Mouse (Mus musculus): ENCODE data around the gene Ttc7b.

The Ttc7b gene

GRCm38 (mm10) chr12:100343554-100343953 is 177.1 kb downstream of the Ttc7b start:
- DNase-seq (ENCODE audit: low read depth in 1 of 2, low spot score in 2 of 2) = no peak

DNA sequence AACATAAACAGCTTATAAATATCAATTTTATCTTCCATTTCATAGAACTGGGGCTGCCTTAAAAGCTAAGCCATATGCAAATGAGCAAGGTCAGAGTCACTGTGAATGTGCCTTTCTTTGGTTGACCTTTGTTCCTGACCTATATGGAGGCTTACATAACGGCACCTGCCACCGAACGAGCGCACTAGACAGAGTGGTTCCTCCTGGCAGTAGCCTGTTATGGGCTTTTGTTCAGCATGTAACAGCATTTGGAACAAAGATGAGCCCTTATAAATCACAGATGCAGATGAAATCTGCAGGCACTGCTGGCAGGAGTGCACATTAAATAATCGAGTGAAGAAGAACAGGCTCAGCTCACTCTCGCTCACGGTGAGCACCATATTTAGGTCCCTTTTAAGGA is 179.0 kb downstream of the Ttc7b start:
- DNase-seq (ENCODE audit: low read depth in 1 of 2, low spot score in 2 of 2) = no peak

DNA sequence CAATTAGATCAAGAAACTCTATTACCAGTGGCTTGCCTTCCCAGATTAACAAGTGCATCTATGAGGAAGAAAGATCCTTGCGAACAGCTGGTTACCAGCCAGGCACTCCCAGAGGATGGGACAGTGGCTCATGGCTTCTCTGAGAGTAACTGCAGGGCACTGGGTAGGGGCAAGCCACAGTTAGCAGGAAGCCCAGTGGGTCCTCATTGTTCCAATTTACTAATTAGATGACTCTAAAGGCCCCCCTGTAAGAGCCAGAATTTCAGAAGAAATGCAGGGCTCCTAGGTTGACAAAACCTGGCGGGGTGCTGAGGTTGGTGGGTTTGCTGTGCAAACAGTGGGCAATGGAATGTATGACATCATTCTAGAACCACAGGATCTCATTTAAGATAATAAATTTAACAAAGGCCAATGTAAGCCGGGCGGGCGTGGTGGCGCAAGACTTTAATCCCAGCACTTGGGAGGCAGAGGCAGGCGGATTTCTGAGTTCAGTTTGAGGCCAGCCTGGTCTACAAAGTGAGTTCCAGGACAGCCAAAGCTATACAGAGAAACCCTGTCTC is 179.6 kb downstream of the Ttc7b start:
- DNase-seq (ENCODE audit: low read depth in 1 of 2, low spot score in 2 of 2) = no peak

- no peak for DNase-seq (ENCODE audit: low read depth in 1 of 2, low spot score in 2 of 2)
These were observed 182.6 kb downstream of the Ttc7b start for GRCm38 (mm10) chr12:100338055-100338454.

DNA sequence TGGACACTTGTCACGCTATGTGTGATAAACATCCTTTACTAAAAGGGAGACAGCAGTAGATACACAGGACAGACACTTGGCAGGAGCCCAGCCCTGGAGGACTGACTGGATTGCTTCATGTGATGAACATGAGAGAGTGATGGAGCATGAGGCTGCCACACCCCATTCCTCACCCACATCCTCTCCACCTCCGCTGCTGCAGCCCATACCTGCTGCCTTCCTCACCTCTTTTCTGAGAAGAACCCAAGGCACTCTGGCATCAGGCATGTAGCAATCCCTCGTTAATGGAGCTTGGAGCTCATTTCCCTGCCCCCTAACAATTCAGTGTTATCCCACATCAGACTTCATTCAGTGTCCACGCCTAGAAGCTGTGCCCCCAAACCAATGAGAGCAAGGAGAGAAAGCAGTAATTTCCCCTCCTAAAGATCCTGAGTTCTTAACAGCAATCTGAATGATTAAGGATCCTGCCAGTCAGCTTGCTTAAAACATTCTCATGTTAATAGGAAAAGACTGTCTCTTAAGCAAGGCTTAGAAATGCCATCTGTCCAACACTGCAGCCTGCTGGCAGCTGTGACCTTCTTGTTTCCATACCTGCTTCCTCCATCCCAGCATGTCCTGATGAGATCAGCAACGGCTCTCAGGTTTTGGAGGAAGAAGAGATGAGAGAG is 183.1 kb downstream of the Ttc7b start:
- DNase-seq (ENCODE audit: low read depth in 1 of 2, low spot score in 2 of 2) = no peak

DNA sequence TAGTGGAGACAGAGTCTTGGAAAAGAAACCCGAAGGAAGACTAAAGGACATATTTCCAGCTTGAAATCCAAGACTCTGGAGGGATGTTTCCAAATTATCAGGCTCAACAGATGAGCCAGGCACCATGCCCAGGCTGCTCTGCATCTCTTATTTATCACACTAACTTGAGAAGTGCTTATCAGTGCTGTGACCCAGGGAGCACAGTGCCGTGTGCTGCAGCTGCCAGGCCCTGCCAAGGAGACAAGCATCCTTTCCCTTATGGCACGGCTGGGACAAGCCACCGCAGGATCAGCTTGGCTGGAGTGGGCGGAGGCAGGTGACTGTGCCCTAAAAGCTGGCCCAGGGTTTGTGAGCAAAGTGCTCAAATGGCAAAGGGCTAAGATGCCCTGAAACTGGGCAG is 184.4 kb downstream of the Ttc7b start:
- no peak for DNase-seq (ENCODE audit: low read depth in 1 of 2, low spot score in 2 of 2)

- DNase-seq (ENCODE audit: low read depth in 1 of 2, low spot score in 2 of 2) = no peak
These were observed 188.8 kb downstream of the Ttc7b start for GRCm38 (mm10) chr12:100331806-100332205.

DNA sequence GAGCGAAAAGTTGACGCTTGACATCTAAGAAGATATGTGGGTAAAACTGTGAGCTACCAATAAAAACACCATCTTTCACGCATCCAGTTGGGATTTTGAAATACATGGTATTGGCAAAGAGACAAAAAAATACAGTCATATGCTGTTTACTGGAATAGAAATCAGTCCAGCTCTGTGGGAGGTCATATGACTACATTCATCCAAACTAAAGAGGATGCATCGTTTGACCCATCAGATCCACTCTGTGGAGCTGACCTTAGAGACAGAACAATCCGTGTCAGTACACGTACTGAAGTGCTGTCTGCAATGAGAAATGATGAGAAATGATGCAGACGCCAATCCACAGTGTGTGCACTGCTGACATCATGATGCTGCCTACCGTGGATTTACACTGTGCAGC is 190.4 kb downstream of the Ttc7b start:
- no peak for DNase-seq (ENCODE audit: low read depth in 1 of 2, low spot score in 2 of 2)

GRCm38 (mm10) chr12:100328998-100329397 is 191.6 kb downstream of the Ttc7b start:
- no peak for DNase-seq (ENCODE audit: low read depth in 1 of 2, low spot score in 2 of 2)

DNA sequence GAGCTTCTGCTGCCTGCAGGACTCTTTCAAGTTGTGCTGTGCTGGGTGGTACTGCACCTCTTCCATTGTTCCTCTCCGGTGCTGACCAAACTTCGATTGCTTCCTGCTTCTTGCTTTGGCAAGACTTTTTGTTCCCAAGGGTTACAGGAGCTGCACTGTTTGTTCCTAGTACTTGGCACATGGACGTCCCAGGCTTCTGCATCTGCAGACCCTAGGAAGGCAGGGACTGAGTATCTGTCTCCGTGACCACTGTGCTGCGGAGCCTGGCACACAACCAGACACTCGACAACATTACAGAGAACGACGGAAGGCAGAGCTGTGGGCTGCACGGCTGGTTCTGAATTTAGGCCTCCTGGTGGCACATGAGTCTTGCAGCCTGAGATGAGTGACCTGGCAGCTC is 192.1 kb downstream of the Ttc7b start:
- no peak for DNase-seq (ENCODE audit: low read depth in 1 of 2, low spot score in 2 of 2)

DNA sequence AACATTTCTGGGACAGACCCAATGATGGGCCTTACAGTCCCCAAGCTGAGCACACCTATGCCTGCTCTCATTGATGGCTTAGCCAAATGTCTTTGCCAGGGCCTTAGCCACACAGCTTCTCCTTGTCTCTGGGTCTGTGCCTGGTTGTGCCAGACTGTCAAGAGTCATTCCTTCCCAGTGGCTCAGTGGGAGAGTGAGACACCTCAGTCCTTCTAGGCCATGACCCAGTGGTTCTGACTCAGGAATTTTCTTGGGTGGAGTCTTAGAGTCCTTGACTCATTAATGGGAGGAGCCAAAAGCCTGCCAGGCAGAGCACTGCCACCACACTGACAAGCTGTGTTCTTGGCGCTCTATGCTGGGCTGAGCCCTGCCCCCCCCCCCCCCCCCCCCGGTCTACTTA is 193.9 kb downstream of the Ttc7b start:
- DNase-seq (ENCODE audit: low read depth in 1 of 2, low spot score in 2 of 2) = no peak

DNA sequence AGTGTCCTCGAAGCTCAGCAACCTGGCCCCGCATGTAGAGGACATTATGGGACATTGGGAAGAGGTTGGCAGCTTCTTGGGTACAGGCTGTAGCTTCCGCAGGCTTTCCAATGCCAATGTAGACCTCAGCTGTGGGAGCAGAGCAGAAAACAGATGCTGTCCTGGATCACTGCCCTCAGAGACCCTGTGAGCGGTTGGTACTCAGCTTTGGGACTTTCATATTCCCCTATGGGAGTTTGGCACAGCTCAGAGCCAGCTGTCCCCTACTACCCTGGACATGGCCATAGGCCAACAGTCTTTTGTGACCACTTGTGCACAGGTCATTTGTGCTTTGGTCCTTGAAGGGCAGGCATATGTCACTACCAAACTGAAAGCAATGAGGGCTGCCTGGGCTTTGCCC is 195.0 kb downstream of the Ttc7b start:
- no peak for DNase-seq (ENCODE audit: low read depth in 1 of 2, low spot score in 2 of 2)

DNA sequence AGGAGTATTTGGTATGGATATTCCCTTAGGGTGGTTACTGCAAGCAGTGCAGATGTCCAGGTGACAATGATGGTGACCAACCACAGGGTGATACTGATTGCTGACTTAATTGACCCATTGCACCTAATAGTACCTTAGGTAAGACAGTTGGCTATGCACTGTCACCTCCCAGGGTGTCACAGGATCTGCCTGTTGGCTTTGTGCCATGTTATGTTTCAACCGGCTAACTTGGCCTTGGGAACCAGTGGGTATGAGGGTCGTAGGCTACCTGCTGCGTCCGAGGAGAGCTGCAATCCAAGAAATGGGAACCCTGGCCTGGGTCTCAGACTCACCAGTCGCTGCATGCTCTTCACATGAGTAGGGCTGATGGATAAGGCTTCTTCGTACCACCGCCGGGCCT is 195.4 kb downstream of the Ttc7b start:
- no peak for DNase-seq (ENCODE audit: low read depth in 1 of 2, low spot score in 2 of 2)

- DNase-seq (ENCODE audit: low read depth in 1 of 2, low spot score in 2 of 2) = no peak
These were observed 197.0 kb downstream of the Ttc7b start for GRCm38 (mm10) chr12:100323641-100324040.

GRCm38 (mm10) chr12:100322225-100322624 is 198.4 kb downstream of the Ttc7b start:
- no peak for DNase-seq (ENCODE audit: low read depth in 1 of 2, low spot score in 2 of 2)

GRCm38 (mm10) chr12:100321545-100321944 is 199.1 kb downstream of the Ttc7b start:
- no peak for DNase-seq (ENCODE audit: low read depth in 1 of 2, low spot score in 2 of 2)

- DNase-seq (ENCODE audit: low read depth in 1 of 2, low spot score in 2 of 2) = peak in 1 of 2 experiments; percentile 23
These were observed 200.9 kb downstream of the Ttc7b start for GRCm38 (mm10) chr12:100319746-100320145.

DNA sequence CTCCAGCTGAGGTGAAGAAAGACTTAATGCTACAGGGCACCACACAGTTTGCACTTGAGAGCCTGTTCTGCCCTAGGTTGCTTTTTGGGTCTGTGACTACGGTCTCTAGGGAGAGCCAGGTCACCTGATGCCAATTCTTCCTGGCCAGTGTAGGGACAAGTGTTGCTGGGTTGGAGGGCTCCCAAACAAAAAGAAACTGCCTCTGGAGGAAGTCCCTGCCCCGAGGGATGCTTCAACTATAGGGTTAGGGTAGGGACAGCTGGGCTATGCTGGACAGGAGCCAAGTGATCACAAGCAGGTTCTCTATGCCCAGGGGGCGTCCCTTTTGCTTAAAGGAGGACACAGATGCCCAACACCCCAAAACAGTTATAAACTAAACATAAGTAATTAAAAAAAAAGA is 202.7 kb downstream of the Ttc7b start:
- no peak for DNase-seq (ENCODE audit: low read depth in 1 of 2, low spot score in 2 of 2)

DNA sequence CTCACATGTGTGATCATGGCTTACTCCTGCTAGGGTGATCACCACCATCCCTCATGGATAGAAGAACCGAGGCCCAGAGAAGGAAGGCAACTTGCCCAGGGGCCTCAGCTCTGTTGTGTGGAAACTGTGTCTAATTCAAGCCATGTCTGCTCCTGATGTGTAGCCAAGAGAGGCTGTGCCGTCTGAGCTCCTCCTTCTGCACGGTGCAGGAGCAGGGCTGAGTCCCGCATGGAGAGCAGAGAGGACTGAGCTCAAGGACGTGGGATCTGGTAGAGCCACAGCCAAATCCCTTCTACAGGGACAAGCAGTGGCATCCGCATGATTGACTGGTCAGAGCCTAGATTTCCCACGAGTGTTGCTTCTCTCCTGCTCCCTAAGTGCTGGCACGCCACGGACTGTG is 204.5 kb downstream of the Ttc7b start:
- no peak for DNase-seq (ENCODE audit: low read depth in 1 of 2, low spot score in 2 of 2)

DNA sequence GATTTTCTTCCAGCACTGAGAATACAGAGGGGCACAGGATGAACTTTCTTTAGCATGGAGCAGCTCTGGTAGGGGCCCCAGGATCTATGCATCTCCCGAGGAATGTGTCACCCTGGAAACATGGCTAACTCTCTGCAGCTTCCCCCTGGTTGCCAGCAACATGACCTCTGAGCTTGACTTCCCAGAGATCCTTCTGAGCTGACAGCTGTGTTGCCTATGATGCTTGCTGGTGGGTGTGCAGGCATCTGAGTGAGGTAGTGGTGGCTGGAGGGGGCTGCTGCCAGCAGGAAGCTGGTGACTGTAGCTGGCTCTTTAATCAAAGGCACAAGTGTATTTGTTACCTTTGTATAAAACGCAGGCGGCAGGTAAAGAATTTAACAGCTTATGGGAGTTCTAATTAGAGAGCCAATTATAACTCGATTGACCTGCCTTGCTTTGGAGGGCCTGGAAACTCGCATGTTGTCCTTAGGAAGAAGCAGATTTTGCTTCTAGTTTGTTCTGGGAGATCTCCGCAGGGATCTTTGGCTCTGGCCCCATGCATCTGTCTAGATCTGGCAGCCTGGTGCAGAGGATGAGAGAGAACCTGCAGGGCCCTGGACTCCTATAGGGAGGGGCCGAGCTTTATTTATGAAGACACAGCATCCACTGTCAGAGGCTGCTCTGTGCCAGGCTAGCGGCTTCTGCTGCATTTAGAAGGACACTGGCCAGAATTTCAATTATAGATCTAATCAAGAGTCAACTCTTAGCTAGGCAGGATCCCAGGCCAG is 205.3 kb downstream of the Ttc7b start:
- no peak for DNase-seq (ENCODE audit: low read depth in 1 of 2, low spot score in 2 of 2)

DNA sequence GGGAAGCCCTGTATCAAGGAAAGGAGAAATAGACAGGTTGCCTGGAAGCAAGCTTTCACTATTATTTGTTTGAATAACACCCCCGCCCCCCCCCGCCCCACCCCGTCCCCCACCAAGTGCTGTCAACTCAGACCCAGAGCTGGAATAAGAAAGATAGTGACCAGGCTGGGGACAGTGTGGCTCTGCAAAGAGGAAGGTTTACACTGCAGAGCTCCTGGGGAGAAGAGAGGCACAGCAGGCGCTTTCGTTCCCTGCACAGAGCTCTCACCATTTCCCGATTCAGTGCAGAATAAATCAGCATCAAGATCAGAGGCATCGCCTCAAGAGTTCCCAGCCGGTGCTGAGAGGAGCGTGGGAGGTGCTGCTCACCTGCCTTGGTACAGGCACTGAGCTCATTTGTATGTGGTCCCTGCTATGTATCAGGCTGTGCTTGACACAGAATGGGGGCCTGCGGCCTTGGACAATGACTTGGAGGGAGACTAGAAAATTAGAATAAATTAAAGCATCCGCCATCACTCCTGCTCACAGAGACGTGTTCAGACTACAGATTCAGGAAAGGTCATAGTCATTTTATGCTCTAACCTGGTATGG is 206.7 kb downstream of the Ttc7b start:
- DNase-seq (ENCODE audit: low read depth in 1 of 2, low spot score in 2 of 2) = no peak

DNA sequence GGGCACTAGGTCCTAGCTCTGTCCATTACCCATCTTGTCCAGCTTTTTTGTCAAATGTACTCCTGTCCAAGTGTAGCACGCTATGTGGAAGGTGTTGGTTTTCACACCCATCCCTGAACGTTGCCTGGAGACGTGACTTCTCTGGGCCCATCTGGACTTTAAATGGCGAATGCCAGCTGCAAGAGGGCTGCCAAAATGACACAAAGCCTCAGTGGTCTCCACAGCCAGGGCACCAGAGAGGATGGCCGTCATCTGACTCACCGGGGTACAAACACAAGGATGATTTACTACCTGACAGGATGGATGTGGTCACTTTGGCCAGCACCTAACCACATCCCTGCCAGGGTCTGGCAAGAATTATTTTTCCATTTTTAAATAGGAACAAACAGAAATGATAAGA is 207.4 kb downstream of the Ttc7b start:
- no peak for DNase-seq (ENCODE audit: low read depth in 1 of 2, low spot score in 2 of 2)

All from monocyte, adult 2 months (primary cell).